In the genomic region with DNA sequence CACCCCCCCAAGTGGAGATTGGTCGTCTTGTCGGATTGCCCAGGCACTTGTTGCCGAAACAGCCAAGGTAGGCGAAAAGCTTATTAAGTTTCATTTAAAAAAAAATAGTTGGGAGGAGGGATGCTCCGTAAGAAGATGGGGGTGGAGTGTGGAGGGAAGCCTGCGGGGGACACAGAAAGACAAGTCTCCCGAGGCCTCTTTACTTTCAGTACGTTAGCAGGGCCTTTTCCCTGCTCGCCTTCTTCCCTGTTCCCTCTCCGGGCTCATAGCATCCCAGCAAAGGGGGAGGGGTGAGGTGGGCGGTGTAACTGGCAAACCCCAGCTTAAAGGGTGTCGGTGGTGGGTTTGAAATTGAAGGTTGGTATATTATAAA, we compare ENCODE assay signal across 8 mouse cellular contexts.
A peak's percentile ranks its signal among the peaks of the same experiment; 100 is the strongest.
DNase-seq lines count a peak whose midpoint lies in the region; ATAC-seq and TF ChIP-seq lines count a peak whose summit lies in the region.

No protein-coding gene starts in this region.

- H3K4me3 ChIP-seq in E14TG2a.4 (replicated peaks; ENCODE audit: low read length), result peak overlapping the region; percentile 85
- H3K4me3 ChIP-seq in embryonic facial prominence, embryonic 14.5 days (ENCODE audit: low read depth, low read length), result peak overlapping the region; percentile 74
- peak overlapping the region; percentile 71 for H3K4me3 ChIP-seq in hindbrain, embryonic 14.5 days (replicated peaks; ENCODE audit: low read length)
- peak overlapping the region; percentile 59 for H3K4me3 ChIP-seq in liver, embryonic 15.5 days (replicated peaks)
- peak overlapping the region; percentile 78 for H3K4me3 ChIP-seq in small intestine, adult 2 months (ENCODE audit: low read depth, low read length)

- peaks cover 78% of the 10 kb centered on the region for H3K4me1 ChIP-seq in E14TG2a.4 (replicated peaks; ENCODE audit: low read depth, low read length)
- H3K4me1 ChIP-seq in embryonic facial prominence, embryonic 14.5 days (ENCODE audit: control insufficient read depth, insufficient read depth, low read length), result peaks cover 29% of the 10 kb centered on the region
- H3K4me1 ChIP-seq in hindbrain, embryonic 14.5 days (replicated peaks; ENCODE audit: control insufficient read depth, insufficient read depth, low read length), result peaks cover 38% of the 10 kb centered on the region
- peaks cover 28% of the 10 kb centered on the region for H3K4me1 ChIP-seq in liver, embryonic 15.5 days (replicated peaks)
- H3K4me1 ChIP-seq in small intestine, adult 2 months (ENCODE audit: control insufficient read depth, insufficient read depth, insufficient read length, low read length), result peaks cover 17% of the 10 kb centered on the region

- peak overlapping the region; percentile 91 for H3K4me2 ChIP-seq in embryonic facial prominence, embryonic 14.5 days (ENCODE audit: low read depth, low read length)
- H3K4me2 ChIP-seq in hindbrain, embryonic 14.5 days (replicated peaks), result peak overlapping the region; percentile 96
- peak overlapping the region; percentile 82 for H3K4me2 ChIP-seq in liver, embryonic 15.5 days

- H3K9ac ChIP-seq in embryonic facial prominence, embryonic 14.5 days (ENCODE audit: low read depth, low read length), result peak overlapping the region; percentile 82
- H3K9ac ChIP-seq in hindbrain, embryonic 14.5 days, result peak overlapping the region; percentile 96
- no peak overlapping the region for H3K9ac ChIP-seq in liver, embryonic 15.5 days

- H3K27me3 ChIP-seq in E14TG2a.4 (ENCODE audit: insufficient read depth, low read length), result peaks cover 15% of the 10 kb centered on the region; the same call in 1 of the 2 replicates
- H3K27me3 ChIP-seq in embryonic facial prominence, embryonic 14.5 days (replicated peaks; ENCODE audit: control insufficient read depth, insufficient read depth, low read length), result no peaks in the 10 kb centered on the region
- H3K27me3 ChIP-seq in hindbrain, embryonic 14.5 days (ENCODE audit: control insufficient read depth, insufficient read depth, low read length), result no peaks in the 10 kb centered on the region
- peaks cover 51% of the 10 kb centered on the region for H3K27me3 ChIP-seq in liver, embryonic 15.5 days
- peaks cover 18% of the 10 kb centered on the region for H3K27me3 ChIP-seq in small intestine, adult 2 months (ENCODE audit: control insufficient read depth, insufficient read depth, low read length)

- H3K36me3 ChIP-seq in E14TG2a.4 (ENCODE audit: insufficient read depth, low read length), result no peaks in the 10 kb centered on the region
- H3K36me3 ChIP-seq in embryonic facial prominence, embryonic 14.5 days (ENCODE audit: control insufficient read depth, insufficient read depth, low read length), result 0 out of 2 replicates have a peak, but pooled peaks cover 16% of the 10 kb centered on the region
- H3K36me3 ChIP-seq in hindbrain, embryonic 14.5 days (replicated peaks; ENCODE audit: control insufficient read depth, insufficient read depth), result no peaks in the 10 kb centered on the region
- no peaks in the 10 kb centered on the region for H3K36me3 ChIP-seq in liver, embryonic 15.5 days (replicated peaks)
- H3K36me3 ChIP-seq in small intestine, adult 2 months (ENCODE audit: control insufficient read depth, insufficient read depth, low read length), result no peaks in the 10 kb centered on the region

- H3K27ac ChIP-seq in embryonic facial prominence, embryonic 14.5 days (replicated peaks; ENCODE audit: low read depth, low read length), result peak overlapping the region; percentile 98
- H3K27ac ChIP-seq in hindbrain, embryonic 14.5 days, result peak overlapping the region; percentile 100
- H3K27ac ChIP-seq in liver, embryonic 15.5 days (replicated peaks), result no peak overlapping the region
- H3K27ac ChIP-seq in small intestine, adult 2 months (ENCODE audit: insufficient read depth, low read depth, low read length), result no peak overlapping the region

- no peak for TF ChIP-seq POLR2A in small intestine, adult 2 months (IDR thresholded peaks at IDR 0.05; ENCODE audit: low read depth, low read length)

- DNase-seq in cerebellum, adult 9-11 months, result peak; percentile 24
- no peak for DNase-seq in cerebellum, adult 8-10 months
- DNase-seq in embryonic facial prominence, embryonic 14.5 days (ENCODE audit: low spot score), result peak; percentile 57
- DNase-seq in hindbrain, embryonic 14.5 days (ENCODE audit: low spot score), result no peak
- DNase-seq in spleen, postnatal 10 days (ENCODE audit: low spot score in 2 of 2), result no peak

- WGBS in embryonic facial prominence, embryonic 14.5 days, result 0% methylated on average over 12 of the region's 12 CpGs
- under 1% methylated on average over 10 of the region's 12 CpGs for WGBS in hindbrain, embryonic 14.5 days
- under 1% methylated on average over 12 of the region's 12 CpGs for WGBS in liver, embryonic 15.5 days (ENCODE audit: insufficient replicate concordance)
- 8% methylated on average over 12 of the region's 12 CpGs for WGBS in small intestine, adult 2 months

- no peaks in the 10 kb centered on the region for H3K9me3 ChIP-seq in E14TG2a.4 (ENCODE audit: low read length)
- no peaks in the 10 kb centered on the region for H3K9me3 ChIP-seq in embryonic facial prominence, embryonic 14.5 days (ENCODE audit: control insufficient read depth, low read length)
- H3K9me3 ChIP-seq in hindbrain, embryonic 14.5 days (ENCODE audit: control insufficient read depth, low read length), result no peaks in the 10 kb centered on the region
- H3K9me3 ChIP-seq in liver, embryonic 15.5 days (replicated peaks), result no peaks in the 10 kb centered on the region

- TF ChIP-seq CTCF in E14TG2a.4 (conservative IDR thresholded peaks at IDR 0.05; ENCODE audit: low read length), result no peak
- TF ChIP-seq CTCF in small intestine, adult 2 months (IDR thresholded peaks at IDR 0.05; ENCODE audit: extremely low read depth, insufficient read length, insufficient replicate concordance, low read depth, low read length), result no peak

- no peak for ATAC-seq in embryonic facial prominence, embryonic 14.5 days (ENCODE audit: low read depth)
- ATAC-seq in hindbrain, embryonic 14.5 days (ENCODE audit: low FRiP score), result no peak
- no peak for ATAC-seq in liver, embryonic 15.5 days (ENCODE audit: insufficient read depth)

Comparison
In these comparisons a context has a peak if more than half of its experiments do, and no peak if none do; other contexts are left out.
1. DNase-seq: peak in cerebellum, adult 9-11 months (single experiment) and embryonic facial prominence, embryonic 14.5 days (single experiment); none in cerebellum, adult 8-10 months (single experiment), hindbrain, embryonic 14.5 days (single experiment) and spleen, postnatal 10 days (0 of 2).
2. H3K27ac ChIP-seq: peak in embryonic facial prominence, embryonic 14.5 days (single experiment) and hindbrain, embryonic 14.5 days (single experiment); none in liver, embryonic 15.5 days (single experiment) and small intestine, adult 2 months (single experiment).
3. Peak in every context shown above with its lines, with median percentiles within 50 percentile points of each other: H3K4me3 ChIP-seq and H3K4me2 ChIP-seq.